Mouse (Mus musculus) CH12.LX (cell line): ENCODE measurements around the gene Src. TPM values are rescaled to one million over a fixed set of nuclear protein-coding genes. Genes with fewer than 3 reads are reported as not detected.

ENCODE experiments used
- DNase-seq: peaks from one replicate; pipeline ENCODE4 v3.0.0-alpha.2; 2013; ENCODE audit errors: extremely low read depth
- H3K27ac ChIP-seq: 2 replicates; pipeline ENCODE4 v1.5.1; 2012; ENCODE audit warnings: low read depth, mild to moderate bottlenecking, control low read depth, moderate library complexity; ENCODE audit not compliant: insufficient read depth
- H3K27me3 ChIP-seq: replicated peaks from 2 replicates; pipeline ENCODE3; 2012; ENCODE audit warnings: inconsistent platforms
- H3K36me3 ChIP-seq, 2 experiments: replicated peaks in 1 of 2; 2 replicates each; pipeline versions ENCODE3 to v1.6.1; 2012; ENCODE audit warnings: inconsistent platforms in 1 of 2, low read length in 1 of 2, mild to moderate bottlenecking in 1 of 2, mixed read lengths in 1 of 2, moderate library complexity in 1 of 2; ENCODE audit not compliant: control insufficient read depth in 1 of 2, insufficient read depth in 1 of 2
- H3K4me1 ChIP-seq, 2 experiments: 2 replicates each; pipeline ENCODE4 v1.6.1; 2012; ENCODE audit warnings: inconsistent platforms in 1 of 2, moderate library complexity in 1 of 2; ENCODE audit not compliant: insufficient read depth in 2 of 2, control insufficient read depth in 1 of 2
- H3K4me2 ChIP-seq: 2 replicates; pipeline ENCODE4 v1.6.1; 2012; ENCODE audit warnings: low read depth, mild to moderate bottlenecking, control low read depth; ENCODE audit not compliant: poor library complexity, insufficient read depth, severe bottlenecking
- H3K4me3 ChIP-seq, 3 experiments: fragments of 150-350 bp in 1 of 3; sonication (generic) in 1 of 3; replicated peaks in 1 of 3; 2 replicates each; pipeline versions ENCODE3 to v1.5.1; 2011 to 2012; ENCODE audit warnings: low read depth in 2 of 3, low read length in 2 of 3, mild to moderate bottlenecking in 2 of 3, moderate library complexity in 2 of 3, control low read depth in 1 of 3, improper control_type of control experiment in 1 of 3, inconsistent platforms in 1 of 3, mixed read lengths in 1 of 3; ENCODE audit not compliant: poor library complexity in 1 of 3
- H3K79me2 ChIP-seq: replicated peaks from 2 replicates; pipeline ENCODE4 v1.6.1; 2012; ENCODE audit warnings: mild to moderate bottlenecking, moderate library complexity; ENCODE audit not compliant: control insufficient read depth, poor library complexity, insufficient read depth, severe bottlenecking; ENCODE audit errors: extremely low read depth
- H3K9ac ChIP-seq: 2 replicates; pipeline ENCODE4 v1.6.1; 2012; ENCODE audit warnings: low read depth, mild to moderate bottlenecking, control low read depth, moderate library complexity; ENCODE audit not compliant: insufficient read depth
- H3K9me3 ChIP-seq: replicated peaks from 2 replicates; pipeline ENCODE3; 2012; ENCODE audit warnings: low read length, inconsistent platforms, mixed read lengths
- CHD2 ChIP-seq: IDR thresholded peaks from 2 replicates; pipeline ENCODE4 v1.6.1; 2011; ENCODE audit warnings: low read length, improper control_type of control experiment
- ELF1 ChIP-seq: IDR thresholded peaks from 2 replicates; pipeline ENCODE4 v1.6.1; 2014; ENCODE audit warnings: low read depth, mild to moderate bottlenecking, inconsistent platforms, low read length, improper control_type of control experiment
- EP300 ChIP-seq: IDR thresholded peaks from 2 replicates; pipeline ENCODE4 v1.6.1; 2011; ENCODE audit warnings: low read length, improper control_type of control experiment
- ETS1 ChIP-seq: conservative IDR thresholded peaks from 2 replicates; pipeline ENCODE4 v1.6.1; 2012; ENCODE audit warnings: low read depth, mild to moderate bottlenecking, inconsistent platforms, low read length, improper control_type of control experiment, moderate library complexity
- GABPA ChIP-seq: IDR thresholded peaks from 2 replicates; pipeline ENCODE4 v1.6.1; 2012; ENCODE audit warnings: low read depth, low read length, improper control_type of control experiment, inconsistent platforms; ENCODE audit not compliant: insufficient replicate concordance
- IRF4 ChIP-seq: IDR thresholded peaks from 2 replicates; pipeline ENCODE4 v1.6.1; 2014; ENCODE audit warnings: low read depth, mild to moderate bottlenecking, inconsistent platforms, low read length, improper control_type of control experiment
- JUN ChIP-seq: IDR thresholded peaks from 2 replicates; pipeline ENCODE4 v1.6.1; 2011; ENCODE audit warnings: low read depth, mild to moderate bottlenecking, low read length, improper control_type of control experiment, moderate library complexity; ENCODE audit not compliant: insufficient read depth
- JUND ChIP-seq: conservative IDR thresholded peaks from 2 replicates; pipeline ENCODE4 v1.6.1; 2011; ENCODE audit warnings: low read depth, low read length, improper control_type of control experiment
- KAT2A ChIP-seq: IDR thresholded peaks from 2 replicates; pipeline ENCODE4 v1.6.1; 2012; ENCODE audit warnings: low read length, improper control_type of control experiment, inconsistent platforms; ENCODE audit not compliant: insufficient replicate concordance
- MAFK ChIP-seq: IDR thresholded peaks from 2 replicates; pipeline ENCODE4 v1.6.1; 2011; ENCODE audit warnings: low read length, improper control_type of control experiment; ENCODE audit not compliant: insufficient replicate concordance
- MXI1 ChIP-seq: IDR thresholded peaks from 2 replicates; pipeline ENCODE4 v1.6.1; 2011; ENCODE audit warnings: mild to moderate bottlenecking, low read depth, low read length, improper control_type of control experiment
- MYC ChIP-seq: IDR thresholded peaks from 2 replicates; pipeline ENCODE4 v1.6.1; 2011; ENCODE audit warnings: low read depth, mild to moderate bottlenecking, improper control_type of control experiment, low read length
- NELFE ChIP-seq: IDR thresholded peaks from 2 replicates; pipeline ENCODE4 v1.6.1; 2011; ENCODE audit warnings: low read depth, low read length, improper control_type of control experiment
- PAX5 ChIP-seq: IDR thresholded peaks from 2 replicates; pipeline ENCODE4 v1.6.1; 2012; ENCODE audit warnings: low read length, inconsistent platforms, mixed read lengths
- POLR2A ChIP-seq: IDR thresholded peaks from 2 replicates; pipeline ENCODE4 v1.6.1; 2011; ENCODE audit warnings: low read depth, mild to moderate bottlenecking, improper control_type of control experiment, low read length
- POLR2AphosphoS2 ChIP-seq: IDR thresholded peaks from 2 replicates; pipeline ENCODE4 v1.6.1; 2011; ENCODE audit warnings: low read depth, low read length, improper control_type of control experiment
- RCOR1 ChIP-seq: conservative IDR thresholded peaks from 2 replicates; pipeline ENCODE4 v1.6.1; 2012; ENCODE audit warnings: low read depth, mild to moderate bottlenecking, inconsistent platforms, low read length, improper control_type of control experiment
- SIN3A ChIP-seq: IDR thresholded peaks from 2 replicates; pipeline ENCODE4 v1.6.1; 2012; ENCODE audit warnings: low read length, improper control_type of control experiment, inconsistent platforms
- SMC3 ChIP-seq: IDR thresholded peaks from 2 replicates; pipeline ENCODE4 v1.6.1; 2011; ENCODE audit warnings: low read depth, low read length, improper control_type of control experiment
- TCF12 ChIP-seq: IDR thresholded peaks from 2 replicates; pipeline ENCODE4 v1.6.1; 2014; ENCODE audit warnings: low read depth, mild to moderate bottlenecking, inconsistent platforms, low read length, improper control_type of control experiment
- USF1 ChIP-seq: IDR thresholded peaks from 2 replicates; pipeline ENCODE4 v1.6.1; 2014; ENCODE audit warnings: low read depth, mild to moderate bottlenecking, inconsistent platforms, low read length, improper control_type of control experiment
- ZC3H11A ChIP-seq: IDR thresholded peaks from 2 replicates; pipeline ENCODE4 v1.6.1; 2012; ENCODE audit warnings: low read depth, mild to moderate bottlenecking, inconsistent platforms, low read length, improper control_type of control experiment
- ZKSCAN1 ChIP-seq: IDR thresholded peaks from 2 replicates; pipeline ENCODE4 v1.6.1; 2012; ENCODE audit warnings: low read depth, inconsistent platforms, low read length, improper control_type of control experiment, borderline replicate concordance
- ZMIZ1 ChIP-seq: IDR thresholded peaks from 2 replicates; pipeline ENCODE4 v1.6.1; 2012; ENCODE audit warnings: low read depth, mild to moderate bottlenecking, inconsistent platforms, low read length, improper control_type of control experiment
- ZNF384 ChIP-seq: IDR thresholded peaks from 2 replicates; pipeline ENCODE4 v1.6.1; 2012; ENCODE audit warnings: low read depth, low read length, improper control_type of control experiment, inconsistent platforms
- dilution Hi-C: fragments of 300-500 bp; cut with MboI; formaldehyde crosslinking; loops from 2 replicates; pipeline ENCODE4 v1.14.3; 2020; ENCODE audit warnings: low sequenced_read_pairs; ENCODE audit not compliant: extremely low pct_unique_long_range_greater_than_20kb, extremely low pct_ligation_motif_present
- in situ Hi-C: fragments of 300-500 bp; cut with MboI; formaldehyde crosslinking; loops from 3 replicates; pipeline ENCODE4 v1.14.3; 2019; ENCODE audit warnings: low sequenced_read_pairs, low pct_ligation_motif_present, low pct_unique_long_range_greater_than_20kb, mixed read lengths
- polyA plus RNA-seq: library from polyadenylated mRNA; unstranded; fragments of >175 nt; gene quantifications from 2 replicates; pipeline ENCODE4 v1.2.1, GENCODE M21; 2012; ENCODE audit warnings: low read depth; ENCODE audit not compliant: insufficient read length
- total RNA-seq, 2 experiments: library from RNA; depleted of rRNA; stranded (reverse); fragments of 300-350 nt in 1 of 2; fragments of >200 nt in 1 of 2; gene quantifications; 2 replicates each; pipeline ENCODE4 v1.2.3; 2012 to 2014

Gene Src
- total and polyA plus RNA-seq, 3 experiments: 0.20 to 0.37 (median 0.25) TPM

DNA sequence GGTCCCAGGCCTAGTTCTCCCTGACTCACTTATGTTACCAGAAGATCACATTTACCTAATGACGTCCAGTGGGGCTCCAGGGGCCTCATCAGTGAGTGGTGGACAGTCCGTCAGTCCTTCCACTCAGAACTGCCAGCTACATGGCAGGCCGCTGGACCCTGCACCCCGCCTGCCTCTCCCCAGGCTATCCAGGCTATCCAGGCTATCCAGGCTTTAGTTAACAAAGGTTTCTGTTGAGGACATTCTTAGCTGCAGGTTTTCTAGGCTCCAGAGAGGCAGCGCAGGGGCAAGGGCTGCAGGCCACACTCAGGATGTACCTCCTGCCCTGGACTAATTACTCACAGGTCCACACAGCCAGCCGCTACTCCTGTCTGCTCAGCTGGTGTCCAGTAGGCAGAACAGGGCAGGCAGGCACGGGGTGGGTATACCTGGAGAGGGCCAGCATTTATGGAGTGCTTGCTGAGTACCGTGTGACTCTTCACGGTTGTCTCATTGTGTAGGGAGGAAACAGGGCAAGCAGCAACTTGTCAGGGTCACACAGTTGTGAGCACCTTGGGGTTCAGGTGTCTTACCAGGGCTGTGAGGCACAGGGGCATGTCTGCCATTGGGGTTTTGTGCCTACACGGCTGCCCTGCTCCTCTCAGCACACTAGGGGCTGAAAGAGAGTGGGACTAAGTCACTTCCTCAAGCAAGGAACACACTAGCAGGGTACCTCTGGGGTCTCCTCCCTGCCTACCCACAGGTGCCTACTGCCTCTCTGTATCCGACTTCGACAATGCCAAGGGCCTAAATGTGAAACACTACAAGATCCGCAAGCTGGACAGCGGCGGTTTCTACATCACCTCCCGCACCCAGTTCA, 45.9 kb downstream of the Src start:
- Histone ChIP-seq H3K79me2 (no peaks in the 10 kb centered on the region), H3K4me3 (no peak overlapping the region), H3K9me3 (no peaks in the 10 kb centered on the region), H3K4me2 (no peak overlapping the region), H3K27ac (no peak overlapping the region), H3K9ac (no peak overlapping the region), H3K36me3 (no peaks in the 10 kb centered on the region), H3K27me3 (peaks cover 84% of the 10 kb centered on the region), H3K4me1 (peaks cover 2 to 8% of the 10 kb centered on the region in 2 experiments)
- in situ Hi-C loops: loop anchor here (5.0 to 10.0 kb wide), 2 partner anchors 111 to 127 kb away; partner anchors contain the start of gene Blcap
- TF ChIP-seq ELF1 (no peak), GABPA (no peak), KAT2A (no peak), SMC3 (no peak), JUN (no peak), EP300 (no peak), PAX5 (no peak), ZMIZ1 (no peak), ZC3H11A (no peak), USF1 (no peak), IRF4 (no peak)
- DNase-seq: no peak
- dilution Hi-C loops: no loop called here

DNA sequence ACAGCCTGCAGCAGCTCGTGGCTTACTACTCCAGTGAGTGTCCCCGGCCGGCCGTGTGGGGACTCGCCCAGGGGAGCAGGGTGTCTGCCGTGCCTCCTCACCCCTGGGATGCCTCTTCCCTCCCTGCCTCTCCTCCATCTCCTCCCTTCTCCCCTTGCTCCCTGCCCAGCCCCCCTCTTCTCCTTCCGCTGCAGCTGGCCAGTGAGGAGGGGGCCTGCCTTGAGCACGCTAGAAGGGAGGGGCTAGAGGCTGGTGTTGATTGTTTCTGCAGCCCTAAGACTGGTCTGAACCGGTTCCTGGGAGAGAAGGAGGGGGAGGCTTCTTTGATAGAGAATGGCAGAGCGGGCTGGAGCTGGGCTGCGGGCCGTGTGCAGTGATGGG, 46.5 kb downstream of the Src start:
- TF ChIP-seq SIN3A: no peak
- no peak for TF ChIP-seq ZC3H11A
- no peak for TF ChIP-seq EP300
- TF ChIP-seq RCOR1: no peak
- no peak for TF ChIP-seq POLR2A
- no peak for TF ChIP-seq ZKSCAN1
- TF ChIP-seq MXI1: no peak
- no peak for TF ChIP-seq JUND
- TF ChIP-seq TCF12: no peak
- no peak for TF ChIP-seq CHD2
- no peak for TF ChIP-seq PAX5
- TF ChIP-seq ZNF384: no peak
- no peak for TF ChIP-seq ZMIZ1
- no peak for TF ChIP-seq ETS1
- no peak for TF ChIP-seq MAFK
- TF ChIP-seq USF1: no peak
- TF ChIP-seq MYC: no peak
- no peak for TF ChIP-seq POLR2AphosphoS2
- TF ChIP-seq NELFE: no peak
- TF ChIP-seq GABPA: no peak
- H3K36me3 ChIP-seq: no peaks in the 10 kb centered on the region
- H3K4me3 ChIP-seq: no peak overlapping the region
- no peak for DNase-seq
- H3K27me3 ChIP-seq: peaks cover 84% of the 10 kb centered on the region
- H3K4me2 ChIP-seq: no peak overlapping the region
- H3K4me1 ChIP-seq: peaks cover 2 to 8% of the 10 kb centered on the region in 2 experiments
- dilution Hi-C loops (no loop called here), in situ Hi-C loops (loop anchor here (5.0 to 10.0 kb wide), 2 partner anchors 110 to 127 kb away; partner anchors contain the start of gene Blcap)
- no peak overlapping the region for H3K27ac ChIP-seq
- no peak overlapping the region for H3K9ac ChIP-seq
- H3K79me2 ChIP-seq: no peaks in the 10 kb centered on the region
- H3K9me3 ChIP-seq: no peaks in the 10 kb centered on the region
